Mouse (Mus musculus): ENCODE measurements at regions not wholly inside any gene's neighbourhood (a gene's known extent, or its start where the extent isn't known, plus 50 kb on each side); places are given as distances from the start of the nearest gene placed in this dataset.

DNA sequence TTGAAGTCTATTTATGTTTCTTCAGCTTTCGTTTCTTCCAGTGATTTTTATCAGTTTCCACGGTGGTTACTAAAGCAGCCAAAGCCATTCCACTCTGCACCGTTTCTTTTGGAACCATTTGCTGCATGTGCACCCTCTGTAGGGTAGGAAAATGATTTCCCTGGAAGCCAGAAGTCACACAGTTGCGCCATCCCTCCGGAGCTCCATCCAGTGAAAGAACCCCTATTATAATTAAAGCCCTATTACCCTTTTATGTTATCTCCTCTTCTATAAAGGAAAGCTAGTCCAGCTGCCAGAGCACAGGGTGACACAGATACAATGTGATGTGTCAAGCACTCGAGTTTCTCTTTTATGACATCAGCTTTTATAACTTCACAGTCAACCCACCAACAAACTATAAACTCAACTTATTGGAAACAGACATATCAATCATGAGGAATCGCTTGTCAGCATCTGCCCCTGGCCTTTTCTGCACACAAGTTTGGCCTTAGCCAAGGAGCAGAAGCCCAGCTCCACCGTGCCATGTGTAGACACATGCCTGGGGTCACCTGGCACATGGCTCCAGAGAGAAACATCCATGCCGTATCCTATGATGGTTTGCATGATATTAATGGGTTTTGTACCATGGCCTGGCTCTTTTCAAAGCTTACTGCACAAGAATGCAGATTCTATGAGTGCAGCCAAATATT lies 106.3 kb downstream of the Snx19 start:
- TF ChIP-seq POLR2A (IDR thresholded peaks at IDR 0.05; ENCODE audit: insufficient read depth, low read depth, low read length) (no peak), CTCF (IDR thresholded peaks at IDR 0.05; ENCODE audit: insufficient read depth, low read depth, low read length) (no peak)

Data from olfactory bulb, adult 2 months (tissue).